Mouse (Mus musculus): ENCODE results near the gene Esrrg.
A peak's percentile ranks its signal among the peaks of the same experiment; 100 is the strongest.

Esrrg gene

GRCm38 (mm10) chr1:187997584-187998338 lies 389.2 kb downstream of the Esrrg start:
- DNase-seq (ENCODE audit: low spot score): peak; percentile 86

- DNase-seq (ENCODE audit: low spot score): no peak
These were observed 390.5 kb downstream of the Esrrg start for GRCm38 (mm10) chr1:187999121-187999520.

- no peak for DNase-seq (ENCODE audit: low spot score)
These were observed 391.6 kb downstream of the Esrrg start for GRCm38 (mm10) chr1:188000189-188000588.

DNA sequence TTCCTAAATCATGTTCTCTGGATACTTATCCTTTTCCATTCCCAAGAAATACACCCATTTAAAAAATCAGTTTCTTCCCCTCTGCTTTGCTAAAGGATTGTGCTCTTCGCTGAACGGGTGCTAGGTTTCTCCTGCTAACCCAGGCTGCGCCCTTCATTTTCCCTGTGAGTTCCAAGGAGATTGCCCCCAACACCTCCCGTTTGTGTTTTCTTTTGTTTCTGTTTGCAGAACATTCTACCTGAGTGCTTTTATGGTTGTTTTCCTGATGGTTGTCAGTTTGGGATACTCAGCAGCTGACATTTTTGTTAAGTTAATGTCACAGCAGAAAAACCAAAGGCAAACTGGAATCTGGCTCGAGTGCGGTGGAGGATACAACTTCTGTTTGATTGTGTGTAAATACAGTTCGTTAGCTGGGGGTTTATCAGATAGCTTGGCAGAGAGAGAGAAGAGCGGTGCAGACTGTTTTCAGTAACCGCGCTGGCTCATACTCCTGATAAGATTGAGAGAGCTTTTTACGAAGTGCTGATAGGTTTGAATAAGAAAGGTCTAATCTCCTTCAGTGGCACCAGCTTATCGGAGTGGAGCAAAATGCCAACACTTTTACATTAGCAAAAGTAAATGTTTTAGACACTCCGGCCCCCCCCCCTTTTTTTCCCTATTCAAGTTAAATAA lies 398.4 kb downstream of the Esrrg start:
- no peak for DNase-seq (ENCODE audit: low spot score)

DNA sequence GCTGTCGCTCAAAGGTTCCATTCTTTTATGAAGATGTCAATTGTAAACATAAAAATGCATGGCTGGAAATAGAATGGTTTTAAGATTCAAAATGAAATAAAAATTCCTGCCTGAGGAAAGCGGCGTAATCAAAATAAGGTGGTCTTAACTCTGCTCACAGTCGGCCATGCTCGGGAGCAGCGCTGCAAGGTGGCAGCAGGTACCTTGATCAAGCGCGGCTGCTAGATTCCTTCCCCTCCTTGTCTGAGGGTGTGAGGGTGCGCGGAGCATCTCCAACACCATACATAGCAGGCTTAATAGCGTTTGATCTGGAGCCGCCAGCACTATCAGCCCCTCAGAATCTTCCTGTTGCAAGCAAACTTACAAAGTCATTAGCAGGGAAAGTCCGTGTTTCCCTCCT lies 399.9 kb downstream of the Esrrg start:
- no peak for DNase-seq (ENCODE audit: low spot score)

- no peak for DNase-seq (ENCODE audit: low spot score)
These were observed 401.3 kb downstream of the Esrrg start for GRCm38 (mm10) chr1:188009868-188010267.

GRCm38 (mm10) chr1:188010860-188011259 lies 402.3 kb downstream of the Esrrg start:
- no peak for DNase-seq (ENCODE audit: low spot score)

DNA sequence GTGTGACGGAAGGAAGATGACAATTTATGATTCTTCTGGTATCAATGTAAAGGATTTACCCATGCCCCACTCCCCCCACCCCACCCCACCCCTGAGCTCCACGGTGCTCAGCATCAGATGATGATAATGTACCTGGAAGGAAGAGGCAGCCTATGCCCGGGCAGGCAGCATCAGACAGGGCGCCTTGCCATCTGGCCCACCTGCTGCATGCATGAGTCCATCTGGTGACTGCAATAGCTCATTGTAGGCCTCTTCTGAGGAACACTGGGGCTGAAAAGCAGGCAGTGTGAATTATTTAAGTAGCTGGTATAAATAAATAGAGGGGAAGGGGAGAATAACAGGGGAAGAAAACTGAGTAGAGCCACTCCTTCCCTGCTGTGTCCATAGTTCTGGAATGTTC lies 405.8 kb downstream of the Esrrg start:
- no peak for DNase-seq (ENCODE audit: low spot score)

- DNase-seq (ENCODE audit: low spot score): no peak
These were observed 409.6 kb downstream of the Esrrg start for GRCm38 (mm10) chr1:188017956-188018862.

- DNase-seq (ENCODE audit: low spot score): no peak
These were observed 420.6 kb downstream of the Esrrg start for GRCm38 (mm10) chr1:188029205-188029604.

GRCm38 (mm10) chr1:188030116-188030515 lies 421.5 kb downstream of the Esrrg start:
- DNase-seq (ENCODE audit: low spot score): no peak

DNA sequence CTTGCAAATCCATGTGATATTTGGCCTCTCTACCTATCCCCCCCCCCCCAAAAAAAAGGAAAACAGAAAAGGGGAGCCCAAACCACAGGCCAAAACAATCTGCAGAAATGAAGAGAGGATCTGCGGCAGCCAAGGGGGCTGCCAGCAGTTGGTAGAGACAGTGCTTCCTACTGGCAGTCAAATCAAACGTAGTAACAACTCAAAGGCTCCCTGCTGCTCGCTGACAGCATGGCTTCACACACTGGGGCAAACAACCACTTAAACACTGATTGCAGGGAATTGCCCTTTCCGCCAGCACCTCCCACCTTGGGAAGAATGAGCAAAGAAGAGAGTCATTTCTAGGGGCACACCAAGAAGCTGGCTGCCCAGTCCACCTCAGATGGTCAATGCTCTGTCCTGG lies 422.7 kb downstream of the Esrrg start:
- no peak for DNase-seq (ENCODE audit: low spot score)

GRCm38 (mm10) chr1:188035957-188036356 lies 427.4 kb downstream of the Esrrg start:
- DNase-seq (ENCODE audit: low spot score): no peak

GRCm38 (mm10) chr1:188046691-188047121 lies 438.1 kb downstream of the Esrrg start:
- DNase-seq (ENCODE audit: low spot score): no peak

DNA sequence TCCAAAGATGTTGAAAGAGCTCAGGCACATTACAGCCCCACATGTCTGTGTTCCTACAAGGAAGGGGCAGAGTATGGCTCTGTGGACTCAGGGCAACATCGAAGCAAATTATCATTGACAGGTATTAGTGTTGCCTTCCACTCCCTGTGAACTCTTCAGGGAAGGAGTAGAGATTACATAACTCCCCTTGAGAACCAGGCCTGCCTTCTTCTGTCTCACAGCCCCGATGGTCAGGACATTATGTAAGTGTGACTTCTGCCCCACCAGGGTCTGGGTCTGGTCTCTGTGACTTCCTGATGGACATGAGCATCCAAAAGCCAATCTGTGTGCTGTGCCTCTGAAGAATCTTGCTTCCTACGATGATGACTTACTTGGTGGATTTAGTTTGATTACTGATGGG lies 438.6 kb downstream of the Esrrg start:
- DNase-seq (ENCODE audit: low spot score): no peak

- DNase-seq (ENCODE audit: low spot score): peak; percentile 36
These were observed 447.3 kb downstream of the Esrrg start for GRCm38 (mm10) chr1:188055888-188056287.

GRCm38 (mm10) chr1:188057892-188058291 lies 449.3 kb downstream of the Esrrg start:
- DNase-seq (ENCODE audit: low spot score): no peak

- DNase-seq (ENCODE audit: low spot score): no peak
These were observed 450.4 kb downstream of the Esrrg start for GRCm38 (mm10) chr1:188059006-188059405.

- DNase-seq (ENCODE audit: low spot score): no peak
These were observed 451.9 kb downstream of the Esrrg start for GRCm38 (mm10) chr1:188060493-188060892.

DNA sequence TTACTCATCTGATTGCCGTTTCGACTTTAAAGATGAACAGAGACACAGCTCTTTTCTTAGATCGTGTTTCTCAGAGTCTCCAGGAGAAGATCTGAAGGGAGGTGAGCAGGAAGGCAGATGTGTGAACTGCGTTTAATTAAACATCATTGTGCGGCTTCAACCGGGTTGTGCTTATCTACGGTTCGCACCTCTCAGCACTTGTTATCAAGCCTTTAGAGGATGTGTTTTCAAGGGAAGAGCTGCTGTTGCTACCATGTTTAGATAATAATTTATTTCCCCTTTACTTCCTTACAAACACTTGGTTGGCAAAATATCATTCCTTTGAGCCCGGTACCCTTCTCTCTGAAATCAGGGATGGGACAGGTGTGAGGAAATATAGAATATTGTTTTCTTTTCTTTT lies 460.2 kb downstream of the Esrrg start:
- no peak for DNase-seq (ENCODE audit: low spot score)

DNA sequence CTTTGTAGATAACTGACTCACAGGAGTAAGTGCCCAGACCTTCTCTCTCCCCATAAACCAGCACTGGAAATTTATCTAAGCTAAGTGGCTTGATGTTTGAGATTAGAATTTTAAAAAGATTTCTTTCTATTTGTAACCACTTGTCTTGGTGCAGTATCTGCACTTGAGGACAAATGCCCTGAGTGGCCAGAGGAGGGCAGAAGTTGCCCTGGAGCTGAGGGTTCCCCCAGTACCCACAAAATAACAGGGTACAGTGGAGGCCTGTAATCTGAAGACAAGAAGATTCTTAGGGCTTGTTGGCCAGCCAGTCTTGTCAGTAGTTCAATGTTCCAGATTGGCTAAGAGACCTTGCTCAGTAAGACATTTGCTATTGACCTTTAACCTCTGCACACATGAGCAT lies 461.3 kb downstream of the Esrrg start:
- DNase-seq (ENCODE audit: low spot score): no peak

- DNase-seq (ENCODE audit: low spot score): no peak
These were observed 469.1 kb downstream of the Esrrg start for GRCm38 (mm10) chr1:188077561-188078195.

Measured in embryo, embryonic 10.5 days (tissue).